ENCODE assay signal across 10 mouse cellular contexts in the genomic region with DNA sequence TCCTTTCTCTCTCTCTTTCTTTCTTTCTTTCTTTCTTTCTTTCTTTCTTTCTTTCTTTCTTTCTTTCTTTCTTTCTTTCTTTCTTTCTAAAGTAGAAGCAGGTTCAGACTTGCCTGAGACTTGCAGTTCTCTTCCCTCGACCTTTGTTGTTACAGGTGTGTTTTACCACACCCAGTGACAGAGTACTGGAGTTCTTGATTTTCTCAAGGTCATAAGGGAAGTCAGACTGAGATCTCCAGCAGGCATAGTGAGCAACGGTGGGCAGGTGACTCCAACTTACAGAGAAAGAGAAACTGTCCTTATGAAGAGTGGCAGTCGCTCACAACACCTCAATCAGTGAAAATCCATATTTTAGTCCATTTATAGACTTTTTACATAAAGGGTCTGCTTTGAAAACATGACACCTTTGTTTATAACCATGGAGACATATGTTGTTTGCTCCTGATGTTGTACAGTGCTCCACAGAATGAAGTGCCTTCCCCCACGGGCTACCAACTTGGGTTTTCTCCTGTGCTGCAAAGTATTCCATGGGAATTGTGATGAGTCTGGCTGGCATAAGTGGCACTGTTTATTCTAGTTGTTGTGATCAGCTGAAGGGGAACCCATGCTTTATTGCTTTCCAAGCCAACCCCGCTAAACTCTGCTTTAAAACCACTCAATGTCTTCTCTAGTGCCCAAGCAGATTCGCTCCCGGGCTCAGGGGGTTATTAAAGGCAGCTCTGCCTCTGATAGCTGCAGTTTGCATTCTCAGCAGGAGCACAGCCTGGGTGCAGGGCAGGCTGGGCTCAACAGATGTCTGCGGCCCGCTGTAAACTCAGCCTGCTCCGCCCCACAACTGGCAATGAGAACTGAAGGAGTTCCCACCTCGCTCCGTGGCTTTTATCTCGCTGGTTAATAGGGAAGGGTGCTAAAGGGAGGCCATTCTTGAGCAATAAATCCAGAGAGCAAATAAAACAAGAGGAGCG.
DNase-seq lines count a peak whose midpoint lies in the region; ATAC-seq and TF ChIP-seq lines count a peak whose summit lies in the region.
"Had no signal": no experiment of that assay in that cellular context is flagged by ENCODE, and none has a peak within 500 bp of the region (broad histone marks: within the 10 kb centered on the region; RNA-seq: fewer than 3 reads in every experiment).

No protein-coding gene starts in this region.

- no peak overlapping the region for H3K4me3 ChIP-seq in gastrocnemius, adult 2 months
- no peak overlapping the region for H3K4me3 ChIP-seq in stomach, embryonic 15.5 days (replicated peaks)
- H3K4me3 ChIP-seq: liver, embryonic 12.5 days had no signal

- no peaks in the 10 kb centered on the region for H3K9me3 ChIP-seq in stomach, embryonic 15.5 days
- H3K9me3 ChIP-seq: liver, embryonic 12.5 days had no signal

- no peaks in the 10 kb centered on the region for H3K27me3 ChIP-seq in stomach, embryonic 15.5 days (replicated peaks)

- WGBS in stomach, embryonic 15.5 days = 20% methylated on average over 14 of the region's 14 CpGs

- ATAC-seq in stomach, embryonic 15.5 days (ENCODE audit: insufficient read depth, low FRiP score, low read depth) = peak; percentile 58; the same call in 1 of the 2 replicates
- ATAC-seq: liver, embryonic 12.5 days had no signal

- H3K27ac ChIP-seq in gastrocnemius, adult 2 months = peak overlapping the region; percentile 24; the same call in 1 of the 2 replicates
- H3K27ac ChIP-seq in stomach, embryonic 15.5 days = no peak overlapping the region
- H3K27ac ChIP-seq: liver, embryonic 12.5 days had no signal

- H3K36me3 ChIP-seq in stomach, embryonic 15.5 days = no peaks in the 10 kb centered on the region
- H3K36me3 ChIP-seq: liver, embryonic 12.5 days had no signal

- H3K4me1 ChIP-seq in stomach, embryonic 15.5 days = peaks cover 11% of the 10 kb centered on the region
- H3K4me1 ChIP-seq: liver, embryonic 12.5 days had no signal

- 0 out of 2 replicates have a peak overlapping the region, but pooled peaks have one; percentile 17 for H3K4me2 ChIP-seq in stomach, embryonic 15.5 days
- H3K4me2 ChIP-seq: liver, embryonic 12.5 days had no signal

- DNase-seq in gastrocnemius, adult 2 months = peak; percentile 28
- DNase-seq in gastrocnemius, postnatal 10 days = no peak
- DNase-seq in lung, postnatal 14 days = peak; percentile 27
- no peak for DNase-seq in lung, postnatal 36 days
- peak; percentile 18 to 34 for DNase-seq in heart, postnatal 14 days
- no peak for DNase-seq in frontal cortex, postnatal 14 days (ENCODE audit: low spot score in 2 of 2)
- DNase-seq in thymus, postnatal 25 days = no peak
- DNase-seq: cerebellum, adult 9-10 months had no signal

- no peak for TF ChIP-seq CTCF in gastrocnemius, adult 2 months (IDR thresholded peaks at IDR 0.05)

- intact Hi-C loops in gastrocnemius, adult 2 months (cut with DNase I) = no loop called here
- intact Hi-C loops in heart, postnatal 14 days (cut with DNase I) = no loop called here

- no peak overlapping the region for H3K9ac ChIP-seq in stomach, embryonic 15.5 days
- H3K9ac ChIP-seq: liver, embryonic 12.5 days had no signal

Comparison
In these comparisons a context has a peak if more than half of its experiments do, and no peak if none do; other contexts are left out.
1. DNase-seq: peak in gastrocnemius, adult 2 months (single experiment), lung, postnatal 14 days (single experiment) and heart, postnatal 14 days (2 of 2); none in gastrocnemius, postnatal 10 days (single experiment), lung, postnatal 36 days (single experiment), frontal cortex, postnatal 14 days (0 of 2) and thymus, postnatal 25 days (single experiment).